Mouse (Mus musculus) left cerebral cortex, postnatal 14 days (tissue): ENCODE data around the gene Pde4a. TPM values are rescaled to one million over a fixed set of nuclear protein-coding genes. Genes with fewer than 3 reads are reported as not detected.

Experiments used
- DNase-seq, 2 experiments: peaks; one replicate each; pipeline ENCODE4 v3.0.0; 2021 to 2022; ENCODE audit warnings: low spot score in 2 of 2, mixed read lengths in 1 of 2
- intact Hi-C: fragments of 180-260 bp; cut with DNase I; formaldehyde crosslinking; loops from one replicate; pipeline ENCODE4 v1.15.1; 2025
- long read RNA-seq, 2 experiments: library from polyadenylated mRNA; stranded (forward); transcript quantifications; one replicate each; pipeline ENCODE4 v2.0.0; 2021
- total RNA-seq, 2 experiments: library from RNA; stranded (reverse); gene quantifications; 2 replicates each; pipeline ENCODE4 v1.2.3; 2021

Gene Pde4a
- total RNA-seq = 10 to 100 TPM; 76.2 to 79.6 TPM
- long read RNA-seq, experiment 1, full-length matches to known transcripts = 26 of 44 reads
- long read RNA-seq, experiment 1, partial matches to known transcripts = 7 of 44 reads
- long read RNA-seq, experiment 1, other reads (novel, unspliced or antisense) = 11 of 44 reads
- long read RNA-seq, experiment 2, full-length matches to known transcripts = 21 of 38 reads
- long read RNA-seq, experiment 2, partial matches to known transcripts = 3 of 38 reads
- long read RNA-seq, experiment 2, other reads (novel, unspliced or antisense) = 14 of 38 reads

- peak; percentile 83 to 94 for DNase-seq
- intact Hi-C loops = no loop called here
These were observed at the start of gene Pde4a for GRCm38 (mm10) chr9:21165041-21165951. Gene Pde4a, plus strand, starts transcription at chr9:21165714.

GRCm38 (mm10) chr9:21117073-21117472 lies 48.4 kb upstream of the Pde4a start:
- intact Hi-C loops = no loop called here

GRCm38 (mm10) chr9:21121483-21121882 lies 44.0 kb upstream of the Pde4a start:
- DNase-seq = no peak
- intact Hi-C loops = no loop called here

More at GRCm38 (mm10) chr9:21117073-21117472, 48.4 kb upstream of the Pde4a start:
- no peak for DNase-seq

- no peak for DNase-seq
- intact Hi-C loops = loop anchor here (5.0 kb wide), 1 partner anchor 33 kb away; the partner anchor contains the start of genes Gm38431 and Raver1
These were observed 40.7 kb upstream of the Pde4a start for GRCm38 (mm10) chr9:21124837-21125236.

GRCm38 (mm10) chr9:21125502-21126258 lies 39.8 kb upstream of the Pde4a start:
- intact Hi-C loops = loop anchor here (5.0 kb wide), 1 partner anchor 33 kb away; the partner anchor contains the start of genes Gm38431 and Raver1
- no peak for DNase-seq

GRCm38 (mm10) chr9:21126259-21126627 lies 39.3 kb upstream of the Pde4a start:
- intact Hi-C loops = loop anchor here (5.0 kb wide), 1 partner anchor 34 kb away; the partner anchor contains the start of genes Gm38431 and Raver1
- DNase-seq = no peak

- DNase-seq = peak; percentile 93 to 95
- intact Hi-C loops = no loop called here
These were observed 34.2 kb upstream of the Pde4a start, which contains the start of gene Tyk2 for GRCm38 (mm10) chr9:21131059-21131956. Gene Tyk2, minus strand, starts transcription at chr9:21131243.

- DNase-seq = peak; percentile 36 to 45
- intact Hi-C loops = no loop called here
These were observed 33.3 kb upstream of the Pde4a start for GRCm38 (mm10) chr9:21132102-21132775.

GRCm38 (mm10) chr9:21133064-21133707 lies 32.3 kb upstream of the Pde4a start:
- DNase-seq = no peak
- intact Hi-C loops = no loop called here

GRCm38 (mm10) chr9:21134595-21135328 lies 30.8 kb upstream of the Pde4a start:
- DNase-seq = no peak
- intact Hi-C loops = loop anchor here (5.0 kb wide), 1 partner anchor 102 kb away; the partner anchor contains the start of gene Icam5

GRCm38 (mm10) chr9:21135329-21135890 lies 30.1 kb upstream of the Pde4a start:
- DNase-seq = no peak
- intact Hi-C loops = loop anchor here (5.0 kb wide), 1 partner anchor 103 kb away; the partner anchor contains the start of gene Icam5

- intact Hi-C loops = loop anchor here (2.0 to 5.0 kb wide), 2 partner anchors 104 to 235 kb away; partner anchors contain the start of gene Icam5
- no peak for DNase-seq
These were observed 29.6 kb upstream of the Pde4a start for GRCm38 (mm10) chr9:21135941-21136381.

GRCm38 (mm10) chr9:21136401-21136800 lies 29.1 kb upstream of the Pde4a start:
- intact Hi-C loops = loop anchor here (2.0 to 5.0 kb wide), 2 partner anchors 104 to 236 kb away; partner anchors contain the start of gene Icam5

GRCm38 (mm10) chr9:21137229-21137628 lies 28.3 kb upstream of the Pde4a start:
- peak; percentile 60 to 76 for DNase-seq
- intact Hi-C loops = loop anchor here (2.0 to 5.0 kb wide), 2 partner anchors 105 to 236 kb away; partner anchors contain the start of gene Icam5

More at GRCm38 (mm10) chr9:21136401-21136800, 29.1 kb upstream of the Pde4a start:
- DNase-seq = no peak

- DNase-seq = no peak
- intact Hi-C loops = loop anchor here (5.0 kb wide), 1 partner anchor 106 kb away; the partner anchor contains the start of gene Icam5
These were observed 27.1 kb upstream of the Pde4a start for GRCm38 (mm10) chr9:21138386-21138785.

GRCm38 (mm10) chr9:21141922-21142321 lies 23.6 kb upstream of the Pde4a start:
- intact Hi-C loops = no loop called here

More at GRCm38 (mm10) chr9:21141922-21142321, 23.6 kb upstream of the Pde4a start:
- no peak for DNase-seq
